ENCODE assay signal across 8 mouse cellular contexts in the genomic region with DNA sequence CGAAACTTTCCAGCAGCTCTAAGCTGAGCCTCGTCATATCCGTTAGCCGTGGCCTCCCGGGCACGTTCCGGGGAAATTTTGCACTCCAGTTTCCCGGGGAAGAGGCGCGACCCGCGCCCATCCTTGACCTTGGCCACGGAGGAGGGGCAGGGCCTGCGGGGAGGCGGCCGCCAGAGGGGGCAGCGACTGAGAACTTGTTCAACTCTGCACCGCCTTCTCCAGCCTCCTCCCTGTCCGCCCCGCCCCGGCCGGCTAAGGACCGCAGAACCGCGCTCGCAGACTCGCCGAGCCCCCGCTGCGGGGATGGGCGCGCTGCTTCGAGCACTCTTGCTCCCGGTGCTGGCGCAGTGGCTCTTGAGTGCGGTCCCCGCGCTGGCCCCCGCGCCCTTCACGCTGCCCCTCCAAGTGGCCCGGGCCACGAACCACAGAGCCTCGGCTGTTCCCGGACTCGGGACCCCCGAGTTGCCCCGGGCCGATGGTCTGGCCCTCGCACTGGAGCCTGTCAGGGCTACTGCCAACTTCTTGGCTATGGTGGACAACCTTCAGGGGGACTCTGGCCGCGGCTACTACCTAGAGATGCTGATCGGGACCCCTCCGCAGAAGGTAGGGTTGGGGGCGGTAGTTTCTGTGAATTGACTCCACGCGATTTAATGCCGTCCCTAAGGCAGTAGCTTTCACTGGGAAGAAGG. TPM values are rescaled to one million over a fixed set of nuclear protein-coding genes. Genes with fewer than 3 reads are reported as not detected.
DNase-seq lines count a peak whose midpoint lies in the region; ATAC-seq lines count a peak whose summit lies in the region.

Gene Bace2 (plus strand): TSS at position 244 of the 689 bp plus-strand sequence.

- DNase-seq in spleen, adult 18-20 months: peak; percentile 33 to 39
- no peak for DNase-seq in spleen, adult 12 weeks (ENCODE audit: low spot score)
- DNase-seq in testis, postnatal 14 days (ENCODE audit: low spot score): peak; percentile 57

- H3K36me3 ChIP-seq in forebrain, embryonic 12.5 days (replicated peaks): no peaks in the 10 kb centered on the region
- H3K36me3 ChIP-seq in heart, embryonic 14.5 days (ENCODE audit: control insufficient read depth, insufficient read depth, low read length): no peaks in the 10 kb centered on the region
- no peaks in the 10 kb centered on the region for H3K36me3 ChIP-seq in kidney, embryonic 15.5 days
- H3K36me3 ChIP-seq in liver, embryonic 15.5 days (replicated peaks): no peaks in the 10 kb centered on the region
- no peaks in the 10 kb centered on the region for H3K36me3 ChIP-seq in neural tube, embryonic 12.5 days

- H3K9ac ChIP-seq in forebrain, embryonic 12.5 days: peak within 1 kb of the TSS; percentile 64
- peak within 1 kb of the TSS; percentile 63 for H3K9ac ChIP-seq in heart, embryonic 14.5 days (ENCODE audit: low read length)
- peak within 1 kb of the TSS; percentile 48 for H3K9ac ChIP-seq in kidney, embryonic 15.5 days
- H3K9ac ChIP-seq in liver, embryonic 15.5 days: no peak within 1 kb of the TSS
- H3K9ac ChIP-seq in neural tube, embryonic 12.5 days: peak within 1 kb of the TSS; percentile 53

- peak within 1 kb of the TSS; percentile 59 for H3K4me3 ChIP-seq in forebrain, embryonic 12.5 days (replicated peaks)
- peak within 1 kb of the TSS; percentile 56 to 62 for H3K4me3 ChIP-seq in heart, embryonic 14.5 days (ENCODE audit: control insufficient read depth in 1 of 2, insufficient read depth in 1 of 2, low read depth in 1 of 2, low read length in 2 of 2)
- H3K4me3 ChIP-seq in kidney, embryonic 15.5 days (replicated peaks): peak within 1 kb of the TSS; percentile 61
- H3K4me3 ChIP-seq in liver, embryonic 15.5 days (replicated peaks): peak within 1 kb of the TSS; percentile 46
- peak within 1 kb of the TSS; percentile 51 for H3K4me3 ChIP-seq in neural tube, embryonic 12.5 days

- ATAC-seq in forebrain, embryonic 12.5 days (ENCODE audit: low FRiP score): peak; percentile 82
- ATAC-seq in heart, embryonic 14.5 days (ENCODE audit: insufficient number of reproducible peaks, insufficient read depth, low FRiP score, low read depth): peak; percentile 78
- peak; percentile 94 for ATAC-seq in kidney, embryonic 15.5 days (replicated peaks; ENCODE audit: low FRiP score)
- peak; percentile 59; the same call in 1 of the 2 replicates for ATAC-seq in liver, embryonic 15.5 days (ENCODE audit: insufficient read depth)
- peak; percentile 83 for ATAC-seq in neural tube, embryonic 12.5 days (ENCODE audit: low FRiP score, low read depth)

- WGBS in forebrain, embryonic 12.5 days: under 1% methylated on average over 55 of the region's 58 CpGs
- WGBS in heart, embryonic 14.5 days: under 1% methylated on average over 58 of the region's 58 CpGs
- WGBS in kidney, embryonic 15.5 days: under 1% methylated on average over 58 of the region's 58 CpGs
- 1% methylated on average over 58 of the region's 58 CpGs for WGBS in liver, embryonic 15.5 days (ENCODE audit: insufficient replicate concordance)
- WGBS in neural tube, embryonic 12.5 days: under 1% methylated on average over 58 of the region's 58 CpGs

- peaks cover 49% of the 10 kb centered on the region for H3K27me3 ChIP-seq in forebrain, embryonic 12.5 days
- no peaks in the 10 kb centered on the region for H3K27me3 ChIP-seq in heart, embryonic 14.5 days (ENCODE audit: control insufficient read depth, insufficient read depth, low read length)
- peaks cover 47% of the 10 kb centered on the region for H3K27me3 ChIP-seq in kidney, embryonic 15.5 days
- H3K27me3 ChIP-seq in liver, embryonic 15.5 days: peaks cover 45% of the 10 kb centered on the region
- peaks cover 33% of the 10 kb centered on the region for H3K27me3 ChIP-seq in neural tube, embryonic 12.5 days (replicated peaks)

- no peak within 1 kb of the TSS for H3K27ac ChIP-seq in forebrain, embryonic 12.5 days
- H3K27ac ChIP-seq in heart, embryonic 14.5 days (replicated peaks in 1 of 2; ENCODE audit: control insufficient read depth in 1 of 2, insufficient read depth in 1 of 2, low read depth in 2 of 2, low read length in 2 of 2): peak within 1 kb of the TSS; percentile 31 to 52; a peak in 3 of 4 replicates
- no peak within 1 kb of the TSS for H3K27ac ChIP-seq in kidney, embryonic 15.5 days
- H3K27ac ChIP-seq in liver, embryonic 15.5 days (replicated peaks): no peak within 1 kb of the TSS
- no peak within 1 kb of the TSS for H3K27ac ChIP-seq in neural tube, embryonic 12.5 days

- no peaks in the 10 kb centered on the region for H3K9me3 ChIP-seq in forebrain, embryonic 12.5 days
- no peaks in the 10 kb centered on the region for H3K9me3 ChIP-seq in heart, embryonic 14.5 days (ENCODE audit: control insufficient read depth, low read length)
- no peaks in the 10 kb centered on the region for H3K9me3 ChIP-seq in kidney, embryonic 15.5 days (replicated peaks)
- no peaks in the 10 kb centered on the region for H3K9me3 ChIP-seq in liver, embryonic 15.5 days (replicated peaks)
- H3K9me3 ChIP-seq in neural tube, embryonic 12.5 days: no peaks in the 10 kb centered on the region

- H3K4me2 ChIP-seq in forebrain, embryonic 12.5 days: peak within 1 kb of the TSS; percentile 100
- peak within 1 kb of the TSS; percentile 84 for H3K4me2 ChIP-seq in heart, embryonic 14.5 days (ENCODE audit: low read length)
- peak within 1 kb of the TSS; percentile 99 for H3K4me2 ChIP-seq in kidney, embryonic 15.5 days
- peak within 1 kb of the TSS; percentile 64 for H3K4me2 ChIP-seq in liver, embryonic 15.5 days
- H3K4me2 ChIP-seq in neural tube, embryonic 12.5 days (replicated peaks): peak within 1 kb of the TSS; percentile 100

- H3K4me1 ChIP-seq in forebrain, embryonic 12.5 days: peaks cover 26% of the 10 kb centered on the region
- H3K4me1 ChIP-seq in heart, embryonic 14.5 days (ENCODE audit: control insufficient read depth in 2 of 2, insufficient read depth in 2 of 2, low read length in 2 of 2): peaks cover 2 to 29% of the 10 kb centered on the region in 2 experiments; a peak in 3 of 4 replicates
- peaks cover 19% of the 10 kb centered on the region for H3K4me1 ChIP-seq in kidney, embryonic 15.5 days
- no peaks in the 10 kb centered on the region for H3K4me1 ChIP-seq in liver, embryonic 15.5 days (replicated peaks)
- peaks cover 18% of the 10 kb centered on the region for H3K4me1 ChIP-seq in neural tube, embryonic 12.5 days

RNA-seq across cellular contexts. Expression of gene Bace2, which starts in this region (rescaled TPM):
- polyA plus RNA-seq in forebrain, embryonic 12.5 days (2016; fragmentation: Nextera tagmentation; extraction: Ambion mirVana): 1.9 and 2.1 TPM in 2 replicates
- 64.8 and 82.0 TPM in 2 replicates for polyA plus RNA-seq in heart, embryonic 14.5 days (2014; fragmentation: Nextera tagmentation; extraction: Ambion mirVana)
- polyA plus RNA-seq in kidney, embryonic 15.5 days (2015; fragmentation: Nextera tagmentation; extraction: Ambion mirVana): 7.3 and 9.4 TPM in 2 replicates
- 4.9 and 6.9 TPM in 2 replicates for polyA plus RNA-seq in liver, embryonic 15.5 days (2015; fragmentation: Nextera tagmentation; extraction: Ambion mirVana)
- 4.7 and 4.8 TPM in 2 replicates for polyA plus RNA-seq in neural tube, embryonic 12.5 days (2016; fragmentation: Nextera tagmentation; extraction: Ambion mirVana)

Comparison
In these comparisons a context has a peak if more than half of its experiments do, and no peak if none do; other contexts are left out.
1. H3K27ac ChIP-seq: peak in heart, embryonic 14.5 days (2 of 2); none in forebrain, embryonic 12.5 days (single experiment), kidney, embryonic 15.5 days (single experiment), liver, embryonic 15.5 days (single experiment) and neural tube, embryonic 12.5 days (single experiment).
2. Peak in every context shown above with its lines, with median percentiles within 50 percentile points of each other: ATAC-seq, H3K4me2 ChIP-seq and H3K4me3 ChIP-seq.